Comparison of ENCODE assay signal across 10 mouse cellular contexts in genomic region chr3:57301921-57302539, GRCm38 (mm10). TPM values are rescaled to one million over a fixed set of nuclear protein-coding genes. Genes with fewer than 3 reads are reported as not detected.
DNase-seq lines count a peak whose midpoint lies in the region; ATAC-seq and TF ChIP-seq lines count a peak whose summit lies in the region.
"Had no signal": no experiment of that assay in that cellular context is flagged by ENCODE, and none has a peak within 500 bp of the region (broad histone marks: within the 10 kb centered on the region; RNA-seq: fewer than 3 reads in every experiment).

Gene Tm4sf1, minus strand, starts transcription at chr3:57301988.

- ATAC-seq in intestine, postnatal 0 days = no peak
- no peak for ATAC-seq in neural tube, embryonic 13.5 days (ENCODE audit: low read depth)

- TF ChIP-seq CTCF in kidney, adult 2 months (conservative IDR thresholded peaks at IDR 0.05; ENCODE audit: insufficient read depth, insufficient read length, low read depth, low read length) = no peak
- no peak for TF ChIP-seq CTCF in intestine, postnatal 0 days (IDR thresholded peaks at IDR 0.05; ENCODE audit: low read depth)

- no peak within 1 kb of the TSS for H3K4me3 ChIP-seq in kidney, adult 2 months (ENCODE audit: insufficient read depth, low read depth, low read length)
- H3K4me3 ChIP-seq in intestine, postnatal 0 days (ENCODE audit: low read depth, low read length) = no peak within 1 kb of the TSS
- no peak within 1 kb of the TSS for H3K4me3 ChIP-seq in neural tube, embryonic 13.5 days
- H3K4me3 ChIP-seq: erythroblast, embryonic 14.5 days had no signal

- no peak within 1 kb of the TSS for H3K27ac ChIP-seq in kidney, adult 2 months (ENCODE audit: insufficient read depth, low read depth, low read length)
- no peak within 1 kb of the TSS for H3K27ac ChIP-seq in intestine, postnatal 0 days (ENCODE audit: low read depth, low read length)
- H3K27ac ChIP-seq in neural tube, embryonic 13.5 days (replicated peaks) = no peak within 1 kb of the TSS

- H3K4me1 ChIP-seq in kidney, adult 2 months (ENCODE audit: control insufficient read depth, insufficient read depth, low read length) = 0 out of 2 replicates have a peak, but pooled peaks cover 3% of the 10 kb centered on the region
- no peaks in the 10 kb centered on the region for H3K4me1 ChIP-seq in intestine, postnatal 0 days (replicated peaks; ENCODE audit: control insufficient read depth, insufficient read depth, low read length)
- H3K4me1 ChIP-seq in neural tube, embryonic 13.5 days (replicated peaks) = no peaks in the 10 kb centered on the region; the same call in 1 of the 2 replicates

- H3K9me3 ChIP-seq in intestine, postnatal 0 days (ENCODE audit: control insufficient read depth) = no peaks in the 10 kb centered on the region
- no peaks in the 10 kb centered on the region for H3K9me3 ChIP-seq in neural tube, embryonic 13.5 days

- no peak for TF ChIP-seq POLR2A in kidney, adult 2 months (IDR thresholded peaks at IDR 0.05; ENCODE audit: low read depth, low read length)

- DNase-seq in kidney, adult 2 months = no peak
- DNase-seq in kidney, postnatal 25 days = no peak
- DNase-seq in adrenal gland, adult 18-20 months (ENCODE audit: low spot score in 2 of 2) = no peak
- DNase-seq in gonadal fat pad, adult 2 months (ENCODE audit: low read depth) = no peak
- no peak for DNase-seq in cerebellum, adult 18-20 months
- DNase-seq in thymus, postnatal 36 days = no peak

- no peak within 1 kb of the TSS for H3K4me2 ChIP-seq in intestine, postnatal 0 days (replicated peaks; ENCODE audit: low read depth)
- H3K4me2 ChIP-seq in neural tube, embryonic 13.5 days = no peak within 1 kb of the TSS

- H3K9ac ChIP-seq in intestine, postnatal 0 days (ENCODE audit: low read depth, low read length) = no peak within 1 kb of the TSS
- H3K9ac ChIP-seq in neural tube, embryonic 13.5 days = no peak within 1 kb of the TSS

- no peaks in the 10 kb centered on the region for H3K27me3 ChIP-seq in kidney, adult 2 months (replicated peaks; ENCODE audit: control insufficient read depth, insufficient read depth, low read length)
- H3K27me3 ChIP-seq in intestine, postnatal 0 days (replicated peaks; ENCODE audit: control insufficient read depth, insufficient read depth, low read length) = no peaks in the 10 kb centered on the region
- H3K27me3 ChIP-seq in neural tube, embryonic 13.5 days = no peaks in the 10 kb centered on the region
- H3K27me3 ChIP-seq: CH12.LX had no signal

- H3K36me3 ChIP-seq in kidney, adult 2 months (ENCODE audit: control insufficient read depth, insufficient read depth, low read length) = no peaks in the 10 kb centered on the region
- no peaks in the 10 kb centered on the region for H3K36me3 ChIP-seq in intestine, postnatal 0 days (ENCODE audit: control insufficient read depth, insufficient read depth)
- no peaks in the 10 kb centered on the region for H3K36me3 ChIP-seq in neural tube, embryonic 13.5 days

- WGBS in kidney, adult 2 months = 75% methylated on average over 2 of the region's 2 CpGs
- WGBS in intestine, postnatal 0 days = 71% methylated on average over 2 of the region's 2 CpGs
- WGBS in neural tube, embryonic 13.5 days = 70% methylated on average over 2 of the region's 2 CpGs

RNA-seq across cellular contexts. Expression of gene Tm4sf1, which starts in this region (rescaled TPM):
- 119 and 157 TPM in 2 replicates for polyA plus RNA-seq in kidney, adult 2 months (2012; rRNA removed)
- total RNA-seq in adrenal gland, adult 18-20 months (2021) = 10 to 100 TPM; 51.2 to 97.8 TPM
- polyA plus RNA-seq in gonadal fat pad, adult 2 months (2012; rRNA removed) = 70.2 and 95.2 TPM in 2 replicates
- polyA plus RNA-seq in intestine, postnatal 0 days (2015; fragmentation: Nextera tagmentation; extraction: Ambion mirVana) = 94.5 and 101 TPM in 2 replicates
- 28.4 and 30.3 TPM in 2 replicates for polyA plus RNA-seq in neural tube, embryonic 13.5 days (2015; fragmentation: Nextera tagmentation; extraction: Ambion mirVana)
- total RNA-seq: CH12.LX had no signal
- polyA plus RNA-seq: erythroblast, embryonic 14.5 days had no signal
